Comparison of ENCODE assay signal across 10 mouse cellular contexts in the genomic region with DNA sequence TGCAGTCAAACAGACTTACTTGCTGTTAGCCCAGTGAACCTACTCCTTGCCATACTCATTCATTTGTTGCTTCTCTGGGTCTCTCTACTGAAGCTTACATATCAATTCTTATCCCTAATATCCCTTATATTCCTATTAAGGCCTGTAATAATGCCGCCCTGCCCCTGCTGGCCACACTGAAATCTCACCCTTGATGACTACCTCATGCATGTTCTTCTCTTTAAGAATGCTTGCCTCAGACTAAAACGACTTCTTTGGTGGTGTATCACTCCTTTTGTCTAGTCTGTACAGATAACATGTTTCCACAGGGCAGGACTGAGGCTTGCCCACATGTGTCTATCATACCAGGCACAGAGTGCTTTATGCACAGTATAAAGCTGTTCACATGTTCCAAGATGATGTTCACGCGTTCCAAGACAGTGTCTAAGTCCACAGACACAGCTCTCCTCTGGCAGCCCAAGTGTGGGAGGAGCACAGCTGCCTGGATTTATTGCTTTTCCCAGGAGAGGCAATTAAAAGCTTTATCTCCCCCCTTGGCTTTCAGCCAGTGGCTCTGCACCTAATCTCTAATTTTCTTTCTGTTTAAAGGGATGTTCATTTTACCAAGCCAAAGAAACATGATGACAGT. TPM values are rescaled to one million over a fixed set of nuclear protein-coding genes. Genes with fewer than 3 reads are reported as not detected.
A peak's percentile ranks its signal among the peaks of the same experiment; 100 is the strongest.
DNase-seq lines count a peak whose midpoint lies in the region; ATAC-seq and TF ChIP-seq lines count a peak whose summit lies in the region.
"Had no signal": no experiment of that assay in that cellular context is flagged by ENCODE, and none has a peak within 500 bp of the region (broad histone marks: within the 10 kb centered on the region; RNA-seq: fewer than 3 reads in every experiment).

No protein-coding gene starts in this region.

- intact Hi-C loops in heart, postnatal 36 days (cut with DNase I) = no loop called here
- intact Hi-C loops in gastrocnemius, adult 2 months (cut with DNase I) = no loop called here

- H3K4me1 ChIP-seq in heart, embryonic 10.5 days = no peaks in the 10 kb centered on the region
- no peaks in the 10 kb centered on the region for H3K4me1 ChIP-seq in hindbrain, embryonic 16.5 days (ENCODE audit: control insufficient read depth, insufficient read depth, low read depth, low read length)
- no peaks in the 10 kb centered on the region for H3K4me1 ChIP-seq in midbrain, embryonic 16.5 days (ENCODE audit: control insufficient read depth, insufficient read depth, low read length)

- TF ChIP-seq CTCF in gastrocnemius, adult 2 months (IDR thresholded peaks at IDR 0.05) = no peak

- DNase-seq in heart, embryonic 10.5 days (ENCODE audit: low spot score) = peak; percentile 73
- no peak for DNase-seq in heart, postnatal 36 days
- DNase-seq in MN1 (ENCODE audit: low spot score) = peak; percentile 15
- no peak for DNase-seq in frontal cortex, adult 2 months (ENCODE audit: extremely low spot score in 1 of 2, low spot score in 1 of 2)
- DNase-seq in gastrocnemius, adult 2 months = no peak
- DNase-seq in urinary bladder, postnatal 10 days (ENCODE audit: low spot score) = no peak
- DNase-seq: lung, postnatal 36 days; right cerebral cortex, postnatal 14 days had no signal

- WGBS in heart, embryonic 10.5 days = 67% methylated on average over 4 of the region's 4 CpGs
- WGBS in hindbrain, embryonic 16.5 days = 52% methylated on average over 4 of the region's 4 CpGs
- WGBS in midbrain, embryonic 16.5 days = 61% methylated on average over 4 of the region's 4 CpGs

- H3K9ac ChIP-seq in hindbrain, embryonic 16.5 days (ENCODE audit: low read depth, low read length) = no peak overlapping the region
- no peak overlapping the region for H3K9ac ChIP-seq in midbrain, embryonic 16.5 days (ENCODE audit: low read depth, low read length)

- no peaks in the 10 kb centered on the region for H3K27me3 ChIP-seq in heart, embryonic 10.5 days (ENCODE audit: insufficient read depth, poor library complexity, severe bottlenecking)
- H3K27me3 ChIP-seq in hindbrain, embryonic 16.5 days (replicated peaks; ENCODE audit: control insufficient read depth, insufficient read depth, low read length) = no peaks in the 10 kb centered on the region
- no peaks in the 10 kb centered on the region for H3K27me3 ChIP-seq in midbrain, embryonic 16.5 days (ENCODE audit: control insufficient read depth, insufficient read depth, low read depth, low read length)

- H3K4me2 ChIP-seq in hindbrain, embryonic 16.5 days (ENCODE audit: low read length) = no peak overlapping the region
- no peak overlapping the region for H3K4me2 ChIP-seq in midbrain, embryonic 16.5 days (ENCODE audit: low read length)

- ATAC-seq in hindbrain, embryonic 16.5 days = peak; percentile 54; the same call in 1 of the 2 replicates
- ATAC-seq in midbrain, embryonic 16.5 days = 0 out of 2 replicates have a peak, but pooled peaks have one; percentile 66

- no peak overlapping the region for H3K27ac ChIP-seq in heart, embryonic 10.5 days
- H3K27ac ChIP-seq in hindbrain, embryonic 16.5 days (ENCODE audit: low read depth, low read length) = no peak overlapping the region
- no peak overlapping the region for H3K27ac ChIP-seq in midbrain, embryonic 16.5 days (ENCODE audit: low read length)
- no peak overlapping the region for H3K27ac ChIP-seq in gastrocnemius, adult 2 months

- H3K9me3 ChIP-seq in heart, embryonic 10.5 days = no peaks in the 10 kb centered on the region
- no peaks in the 10 kb centered on the region for H3K9me3 ChIP-seq in hindbrain, embryonic 16.5 days (ENCODE audit: control insufficient read depth, low read length)
- no peaks in the 10 kb centered on the region for H3K9me3 ChIP-seq in midbrain, embryonic 16.5 days (replicated peaks; ENCODE audit: control insufficient read depth, low read length, poor library complexity, severe bottlenecking)

- H3K36me3 ChIP-seq in heart, embryonic 10.5 days = no peaks in the 10 kb centered on the region
- no peaks in the 10 kb centered on the region for H3K36me3 ChIP-seq in hindbrain, embryonic 16.5 days (ENCODE audit: control insufficient read depth, insufficient read depth, low read length)
- no peaks in the 10 kb centered on the region for H3K36me3 ChIP-seq in midbrain, embryonic 16.5 days (ENCODE audit: control insufficient read depth, insufficient read depth, low read length)

- H3K4me3 ChIP-seq in heart, embryonic 10.5 days = no peak overlapping the region
- no peak overlapping the region for H3K4me3 ChIP-seq in hindbrain, embryonic 16.5 days (ENCODE audit: low read length)
- H3K4me3 ChIP-seq in midbrain, embryonic 16.5 days (ENCODE audit: low read depth, low read length) = no peak overlapping the region
- H3K4me3 ChIP-seq in gastrocnemius, adult 2 months = no peak overlapping the region

RNA-seq across cellular contexts. Expression of gene Olfm4, which starts 55.9 kb away (rescaled TPM):
- 0.09 TPM in 1 of 2 replicates, not detected in the other for polyA plus RNA-seq in heart, embryonic 10.5 days (2016; fragmentation: Nextera tagmentation; extraction: Ambion mirVana)
- total RNA-seq in heart, postnatal 36 days (2021) = not detected
- 1.2 TPM in 2 replicates for polyA plus RNA-seq in hindbrain, embryonic 16.5 days (2015; fragmentation: Nextera tagmentation; extraction: Ambion mirVana)
- 1.0 and 1.6 TPM in 2 replicates for polyA plus RNA-seq in midbrain, embryonic 16.5 days (2015; fragmentation: Nextera tagmentation; extraction: Ambion mirVana)
- 1.3 and 1.6 TPM in 2 replicates for polyA plus RNA-seq in frontal cortex, adult 2 months (2012; rRNA removed)
- total RNA-seq in gastrocnemius, adult 2 months (2021) = not detected

Comparison
In these comparisons a context has a peak if more than half of its experiments do, and no peak if none do; other contexts are left out.
1. DNase-seq: peak in heart, embryonic 10.5 days (single experiment) and MN1 (single experiment); none in heart, postnatal 36 days (0 of 2), frontal cortex, adult 2 months (0 of 2), gastrocnemius, adult 2 months (single experiment) and urinary bladder, postnatal 10 days (single experiment).